11 mouse cellular contexts compared by ENCODE assay signal in the genomic region with DNA sequence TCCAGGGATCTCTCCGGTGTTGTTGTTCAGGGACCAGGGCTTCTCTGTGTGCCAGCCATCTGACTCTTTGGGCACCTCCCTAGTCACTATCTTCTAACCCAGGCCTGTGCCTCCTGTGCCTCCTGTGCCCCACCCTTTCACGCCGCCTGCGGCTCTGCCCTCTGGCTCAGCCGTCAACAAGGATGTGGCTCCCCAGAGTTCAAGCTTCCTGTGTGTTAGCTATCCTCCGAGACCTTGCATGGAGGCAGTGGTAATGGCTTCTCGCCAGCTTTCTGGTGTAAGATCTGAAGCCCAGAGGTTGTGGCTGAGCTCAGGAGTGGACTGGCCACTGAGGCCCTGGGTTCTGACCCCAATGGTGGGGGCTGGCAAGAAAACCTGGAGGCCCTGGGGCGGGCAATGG. TPM values are rescaled to one million over a fixed set of nuclear protein-coding genes. Genes with fewer than 3 reads are reported as not detected.
DNase-seq lines count a peak whose midpoint lies in the region; ATAC-seq and TF ChIP-seq lines count a peak whose summit lies in the region.
"Had no signal": no experiment of that assay in that cellular context is flagged by ENCODE, and none has a peak within 500 bp of the region (broad histone marks: within the 10 kb centered on the region; RNA-seq: fewer than 3 reads in every experiment).

No protein-coding gene starts in this region.

- no peak for TF ChIP-seq CTCF in small intestine, adult 2 months (IDR thresholded peaks at IDR 0.05; ENCODE audit: extremely low read depth, insufficient read length, insufficient replicate concordance, low read depth, low read length)
- TF ChIP-seq CTCF in kidney, adult 2 months (conservative IDR thresholded peaks at IDR 0.05; ENCODE audit: insufficient read depth, insufficient read length, low read depth, low read length), result no peak

- H3K4me1 ChIP-seq in neural tube, embryonic 13.5 days (replicated peaks), result no peaks in the 10 kb centered on the region
- H3K4me1 ChIP-seq in liver, embryonic 11.5 days (replicated peaks; ENCODE audit: control insufficient read depth, insufficient read depth, low read length), result peaks cover 28% of the 10 kb centered on the region
- H3K4me1 ChIP-seq in small intestine, adult 2 months (ENCODE audit: control insufficient read depth, insufficient read depth, insufficient read length, low read length), result peaks cover 25% of the 10 kb centered on the region
- H3K4me1 ChIP-seq in midbrain, embryonic 13.5 days (replicated peaks), result no peaks in the 10 kb centered on the region
- no peaks in the 10 kb centered on the region; the same call in 1 of the 2 replicates for H3K4me1 ChIP-seq in kidney, adult 2 months (ENCODE audit: control insufficient read depth, insufficient read depth, low read length)
- H3K4me1 ChIP-seq: neural tube, embryonic 15.5 days had no signal

- DNase-seq in neural tube, embryonic 10.5 days (ENCODE audit: extremely low spot score, low spot score), result no peak
- DNase-seq in liver, embryonic 11.5 days (ENCODE audit: low spot score), result no peak
- no peak for DNase-seq in kidney, adult 2 months
- DNase-seq in adrenal gland, postnatal 25 days, result no peak
- no peak for DNase-seq in MN1 (ENCODE audit: low spot score)

- no peak for ATAC-seq in neural tube, embryonic 13.5 days (ENCODE audit: low read depth)
- peak; percentile 90 for ATAC-seq in liver, embryonic 11.5 days (replicated peaks; ENCODE audit: low FRiP score)
- no peak for ATAC-seq in midbrain, embryonic 13.5 days

- TF ChIP-seq POLR2A in small intestine, adult 2 months (IDR thresholded peaks at IDR 0.05; ENCODE audit: low read depth, low read length), result no peak
- no peak for TF ChIP-seq POLR2A in kidney, adult 2 months (IDR thresholded peaks at IDR 0.05; ENCODE audit: low read depth, low read length)

- no peaks in the 10 kb centered on the region for H3K9me3 ChIP-seq in neural tube, embryonic 13.5 days
- H3K9me3 ChIP-seq in liver, embryonic 11.5 days (ENCODE audit: control insufficient read depth, low read length), result no peaks in the 10 kb centered on the region
- H3K9me3 ChIP-seq in midbrain, embryonic 13.5 days, result no peaks in the 10 kb centered on the region
- H3K9me3 ChIP-seq: embryonic facial prominence, embryonic 15.5 days; limb, embryonic 15.5 days; neural tube, embryonic 15.5 days had no signal

- no peak overlapping the region for H3K4me2 ChIP-seq in neural tube, embryonic 13.5 days
- H3K4me2 ChIP-seq in liver, embryonic 11.5 days, result peak overlapping the region; percentile 7
- no peak overlapping the region for H3K4me2 ChIP-seq in midbrain, embryonic 13.5 days (replicated peaks)
- H3K4me2 ChIP-seq: embryonic facial prominence, embryonic 15.5 days; limb, embryonic 15.5 days; neural tube, embryonic 15.5 days had no signal

- peak overlapping the region; percentile 26; the same call in 1 of the 2 replicates for H3K9ac ChIP-seq in neural tube, embryonic 13.5 days
- peak overlapping the region; percentile 2; the same call in 1 of the 2 replicates for H3K9ac ChIP-seq in liver, embryonic 11.5 days (ENCODE audit: low read depth, low read length)
- H3K9ac ChIP-seq in midbrain, embryonic 13.5 days (replicated peaks), result no peak overlapping the region
- H3K9ac ChIP-seq: embryonic facial prominence, embryonic 15.5 days; limb, embryonic 15.5 days; neural tube, embryonic 15.5 days had no signal

- H3K4me3 ChIP-seq in neural tube, embryonic 13.5 days, result no peak overlapping the region
- H3K4me3 ChIP-seq in liver, embryonic 11.5 days (ENCODE audit: low read depth, low read length), result no peak overlapping the region
- no peak overlapping the region for H3K4me3 ChIP-seq in small intestine, adult 2 months (ENCODE audit: low read depth, low read length)
- no peak overlapping the region for H3K4me3 ChIP-seq in midbrain, embryonic 13.5 days (replicated peaks)
- H3K4me3 ChIP-seq in kidney, adult 2 months (ENCODE audit: insufficient read depth, low read depth, low read length), result no peak overlapping the region
- H3K4me3 ChIP-seq: embryonic facial prominence, embryonic 15.5 days; limb, embryonic 15.5 days; neural tube, embryonic 15.5 days had no signal

- H3K27me3 ChIP-seq in neural tube, embryonic 13.5 days, result no peaks in the 10 kb centered on the region
- no peaks in the 10 kb centered on the region for H3K27me3 ChIP-seq in liver, embryonic 11.5 days (replicated peaks; ENCODE audit: control insufficient read depth, insufficient read depth, low read length)
- no peaks in the 10 kb centered on the region for H3K27me3 ChIP-seq in small intestine, adult 2 months (ENCODE audit: control insufficient read depth, insufficient read depth, low read length)
- no peaks in the 10 kb centered on the region for H3K27me3 ChIP-seq in midbrain, embryonic 13.5 days
- H3K27me3 ChIP-seq in kidney, adult 2 months (replicated peaks; ENCODE audit: control insufficient read depth, insufficient read depth, low read length), result no peaks in the 10 kb centered on the region
- H3K27me3 ChIP-seq: embryonic facial prominence, embryonic 15.5 days; limb, embryonic 15.5 days; neural tube, embryonic 15.5 days had no signal

- H3K27ac ChIP-seq in neural tube, embryonic 13.5 days (replicated peaks), result no peak overlapping the region
- H3K27ac ChIP-seq in liver, embryonic 11.5 days (ENCODE audit: low read depth, low read length), result peak overlapping the region; percentile 51
- H3K27ac ChIP-seq in small intestine, adult 2 months (ENCODE audit: insufficient read depth, low read depth, low read length), result peak overlapping the region; percentile 54
- no peak overlapping the region for H3K27ac ChIP-seq in midbrain, embryonic 13.5 days
- H3K27ac ChIP-seq in kidney, adult 2 months (ENCODE audit: insufficient read depth, low read depth, low read length), result no peak overlapping the region
- H3K27ac ChIP-seq: embryonic facial prominence, embryonic 15.5 days; limb, embryonic 15.5 days; neural tube, embryonic 15.5 days had no signal

- H3K36me3 ChIP-seq in neural tube, embryonic 13.5 days, result no peaks in the 10 kb centered on the region
- peaks cover 14% of the 10 kb centered on the region; the same call in 1 of the 2 replicates for H3K36me3 ChIP-seq in liver, embryonic 11.5 days (ENCODE audit: control insufficient read depth, insufficient read depth, low read length)
- peaks cover 19% of the 10 kb centered on the region for H3K36me3 ChIP-seq in small intestine, adult 2 months (ENCODE audit: control insufficient read depth, insufficient read depth, low read length)
- peaks cover 21% of the 10 kb centered on the region; the same call in 1 of the 2 replicates for H3K36me3 ChIP-seq in midbrain, embryonic 13.5 days
- H3K36me3 ChIP-seq in kidney, adult 2 months (ENCODE audit: control insufficient read depth, insufficient read depth, low read length), result no peaks in the 10 kb centered on the region
- H3K36me3 ChIP-seq: neural tube, embryonic 15.5 days had no signal

- 90% methylated on average over 8 of the region's 8 CpGs for WGBS in neural tube, embryonic 13.5 days
- 76% methylated on average over 8 of the region's 8 CpGs for WGBS in liver, embryonic 11.5 days
- 37% methylated on average over 8 of the region's 8 CpGs for WGBS in small intestine, adult 2 months
- 85% methylated on average over 8 of the region's 8 CpGs for WGBS in midbrain, embryonic 13.5 days
- 69% methylated on average over 8 of the region's 8 CpGs for WGBS in kidney, adult 2 months

RNA-seq across cellular contexts. Expression of a gene that starts 16.3 kb away (rescaled TPM):
- 8.6 and 8.8 TPM in 2 replicates for polyA plus RNA-seq in neural tube, embryonic 13.5 days (2015; fragmentation: Nextera tagmentation; extraction: Ambion mirVana)
- 1.8 and 2.9 TPM in 2 replicates for polyA plus RNA-seq in liver, embryonic 11.5 days (2014; fragmentation: Nextera tagmentation; extraction: Ambion mirVana)
- polyA plus RNA-seq in small intestine, adult 2 months (2012; rRNA removed), result 1.3 and 2.0 TPM in 2 replicates
- 3.9 and 4.5 TPM in 2 replicates for polyA plus RNA-seq in midbrain, embryonic 13.5 days (2015; fragmentation: Nextera tagmentation; extraction: Ambion mirVana)
- polyA plus RNA-seq in kidney, adult 2 months (2012; rRNA removed), result 5.7 and 7.0 TPM in 2 replicates
- 1.8 and 2.8 TPM in 2 replicates for total RNA-seq in adrenal gland, postnatal 25 days (2021)

RNA-seq across cellular contexts. Expression of a gene that starts 17.7 kb away (rescaled TPM):
- polyA plus RNA-seq in neural tube, embryonic 13.5 days (2015; fragmentation: Nextera tagmentation; extraction: Ambion mirVana), result 2.5 and 3.3 TPM in 2 replicates
- polyA plus RNA-seq in liver, embryonic 11.5 days (2014; fragmentation: Nextera tagmentation; extraction: Ambion mirVana), result 9.0 and 9.2 TPM in 2 replicates
- polyA plus RNA-seq in small intestine, adult 2 months (2012; rRNA removed), result 7.5 and 11.5 TPM in 2 replicates
- 3.8 and 4.0 TPM in 2 replicates for polyA plus RNA-seq in midbrain, embryonic 13.5 days (2015; fragmentation: Nextera tagmentation; extraction: Ambion mirVana)
- polyA plus RNA-seq in kidney, adult 2 months (2012; rRNA removed), result 2.1 and 2.2 TPM in 2 replicates
- total RNA-seq in adrenal gland, postnatal 25 days (2021), result 4.1 and 4.8 TPM in 2 replicates

RNA-seq across cellular contexts. Expression of a gene that starts 46.6 kb away (rescaled TPM):
- 235 and 273 TPM in 2 replicates for polyA plus RNA-seq in neural tube, embryonic 13.5 days (2015; fragmentation: Nextera tagmentation; extraction: Ambion mirVana)
- polyA plus RNA-seq in liver, embryonic 11.5 days (2014; fragmentation: Nextera tagmentation; extraction: Ambion mirVana), result 191 and 200 TPM in 2 replicates
- 262 and 519 TPM in 2 replicates for polyA plus RNA-seq in small intestine, adult 2 months (2012; rRNA removed)
- polyA plus RNA-seq in midbrain, embryonic 13.5 days (2015; fragmentation: Nextera tagmentation; extraction: Ambion mirVana), result 175 and 214 TPM in 2 replicates
- polyA plus RNA-seq in kidney, adult 2 months (2012; rRNA removed), result 259 and 289 TPM in 2 replicates
- 59.6 and 78.0 TPM in 2 replicates for total RNA-seq in adrenal gland, postnatal 25 days (2021)

RNA-seq across cellular contexts. Expression of a gene that starts 57.6 kb away (rescaled TPM):
- 1.9 and 2.6 TPM in 2 replicates for polyA plus RNA-seq in neural tube, embryonic 13.5 days (2015; fragmentation: Nextera tagmentation; extraction: Ambion mirVana)
- polyA plus RNA-seq in liver, embryonic 11.5 days (2014; fragmentation: Nextera tagmentation; extraction: Ambion mirVana), result 16.4 and 17.3 TPM in 2 replicates
- 7.8 and 14.8 TPM in 2 replicates for polyA plus RNA-seq in small intestine, adult 2 months (2012; rRNA removed)
- polyA plus RNA-seq in midbrain, embryonic 13.5 days (2015; fragmentation: Nextera tagmentation; extraction: Ambion mirVana), result 0.87 and 1.1 TPM in 2 replicates
- 29.9 and 50.8 TPM in 2 replicates for polyA plus RNA-seq in kidney, adult 2 months (2012; rRNA removed)
- total RNA-seq in adrenal gland, postnatal 25 days (2021), result 2.3 TPM in 2 replicates

Comparison
In these comparisons a context has a peak if more than half of its experiments do, and no peak if none do; other contexts are left out.
1. H3K27ac ChIP-seq: peak in liver, embryonic 11.5 days (single experiment) and small intestine, adult 2 months (single experiment); none in neural tube, embryonic 13.5 days (single experiment), midbrain, embryonic 13.5 days (single experiment) and kidney, adult 2 months (single experiment).